Mouse (Mus musculus) bone marrow, adult 2 months (tissue): Measurements from ENCODE around the gene Pde4d.

Experiments
- CTCF ChIP-seq: fragments of 200-500 bp; IDR thresholded peaks from 2 replicates; pipeline ENCODE4 v1.5.1; 2011; ENCODE audit warnings: low read length, control low read depth; ENCODE audit not compliant: control insufficient read depth, insufficient read depth
- POLR2A ChIP-seq: fragments of 200-500 bp; IDR thresholded peaks from 2 replicates; pipeline ENCODE4 v1.6.1; 2011; ENCODE audit warnings: low read depth, mild to moderate bottlenecking, control low read depth, low read length, borderline replicate concordance; ENCODE audit not compliant: control insufficient read depth

DNA sequence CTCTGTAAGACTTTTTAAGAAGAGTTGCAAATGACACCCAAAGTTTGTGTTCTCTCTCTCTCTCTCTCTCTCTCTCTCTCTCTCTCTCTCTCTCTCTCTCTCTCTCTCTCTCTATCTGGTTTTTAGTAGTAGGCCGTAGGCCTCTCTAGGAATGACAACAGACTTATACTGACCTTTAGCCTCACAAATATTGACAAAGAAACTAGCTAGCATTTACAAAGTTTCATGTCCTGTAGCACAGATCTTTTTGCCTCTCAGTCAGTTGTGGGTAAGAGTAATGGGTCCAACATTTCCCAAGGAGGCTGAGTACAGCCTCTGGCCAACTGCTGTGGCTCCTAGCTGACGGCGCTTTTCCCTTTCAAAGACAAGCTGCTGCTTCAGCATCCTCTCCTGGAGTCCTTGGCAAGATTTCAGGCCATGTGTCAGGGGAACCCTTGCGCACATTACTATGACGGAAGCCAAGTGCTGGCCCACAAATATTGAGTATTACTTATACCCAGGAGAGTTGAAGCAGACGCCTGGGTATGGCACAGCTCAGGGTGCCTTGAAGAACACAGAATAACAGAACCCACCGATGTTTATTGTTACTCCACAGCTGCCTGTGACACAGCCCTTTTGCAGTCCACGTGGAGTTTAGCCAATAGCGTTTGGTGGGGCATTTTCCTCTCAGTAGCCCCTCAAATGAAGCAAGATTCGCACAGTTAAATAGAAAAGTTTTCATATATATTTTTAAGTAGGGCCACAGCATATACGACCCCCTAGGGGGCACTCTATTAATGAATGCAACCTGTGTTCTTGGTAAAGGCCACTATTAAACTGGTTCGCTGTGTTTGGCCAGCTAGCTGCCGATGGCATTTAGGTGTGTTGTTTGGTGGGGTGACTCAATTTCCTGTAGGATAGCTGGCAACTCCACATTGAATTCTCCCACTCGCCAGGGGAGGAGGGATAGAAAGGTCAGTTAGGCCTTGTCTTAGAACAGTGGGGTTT is 1450.0 kb downstream of the Pde4d start:
- TF ChIP-seq CTCF (no peak), POLR2A (no peak)
